Mouse (Mus musculus) liver, embryonic 11.5 days (tissue): ENCODE results near the gene Lpp. TPM values are rescaled to one million over a fixed set of nuclear protein-coding genes. Genes with fewer than 3 reads are reported as not detected.

Experiments used
- ATAC-seq: fragments of 200-750 bp; cut with Nextera tagmentation; replicated peaks from 2 replicates; pipeline ENCODE4 v1.8.0; 2017; ENCODE audit warnings: moderate number of reproducible peaks, mild to moderate bottlenecking, moderate TSS enrichment, moderate library complexity; ENCODE audit not compliant: low FRiP score
- DNase-seq: peaks from one replicate; pipeline ENCODE4 v3.0.0-alpha.2; 2017; ENCODE audit warnings: low spot score
- H3K27ac ChIP-seq: fragments of 300-500 bp; sonication (generic); 2 replicates; pipeline ENCODE4 v1.5.1; 2014; ENCODE audit warnings: mild to moderate bottlenecking, low read depth, low read length, control low read depth
- H3K27me3 ChIP-seq: fragments of 300-500 bp; sonication (generic); replicated peaks from 2 replicates; pipeline ENCODE4 v1.6.1; 2014; ENCODE audit warnings: low read length, mixed read lengths; ENCODE audit not compliant: control insufficient read depth, insufficient read depth
- H3K36me3 ChIP-seq: fragments of 300-500 bp; sonication (generic); 2 replicates; pipeline ENCODE4 v1.6.1; 2014; ENCODE audit warnings: mild to moderate bottlenecking, low read length, moderate library complexity, mixed read lengths; ENCODE audit not compliant: control insufficient read depth, insufficient read depth
- H3K4me1 ChIP-seq: fragments of 300-500 bp; sonication (generic); replicated peaks from 2 replicates; pipeline ENCODE4 v1.6.1; 2014; ENCODE audit warnings: low read length, mixed read lengths; ENCODE audit not compliant: control insufficient read depth, insufficient read depth
- H3K4me2 ChIP-seq: fragments of 300-500 bp; sonication (generic); 2 replicates; pipeline ENCODE4 v1.6.1; 2014; ENCODE audit warnings: mild to moderate bottlenecking, control low read depth, moderate library complexity
- H3K4me3 ChIP-seq: fragments of 300-500 bp; sonication (generic); 2 replicates; pipeline ENCODE4 v1.5.1; 2014; ENCODE audit warnings: low read depth, low read length, control low read depth
- H3K9ac ChIP-seq: fragments of 300-500 bp; sonication (generic); 2 replicates; pipeline ENCODE4 v1.6.1; 2014; ENCODE audit warnings: low read depth, low read length, control low read depth
- H3K9me3 ChIP-seq: fragments of 300-500 bp; sonication (generic); 2 replicates; pipeline ENCODE4 v1.6.1; 2016; ENCODE audit warnings: low read length, inconsistent platforms, mixed read lengths; ENCODE audit not compliant: control insufficient read depth
- WGBS: fragments of 180-500 bp; shearing (Covaris S2); extraction: QIAGEN DNeasy Blood & Tissue Kit; methylation state at CpG from one replicate; pipeline ENCODE4 v1.1.7; 2014; 5-methylcytosine and 5-hydroxymethylcytosine counted together
- polyA plus RNA-seq: library from polyadenylated mRNA; unstranded; fragments of >200 nt; fragmentation: Nextera tagmentation; extraction: Ambion mirVana; gene quantifications from 2 replicates; pipeline ENCODE4 v1.2.1, GENCODE M21; 2014

Gene Lpp
- polyA plus RNA-seq, 1 experiment from 2014 or later = 21.2 TPM

- Histone ChIP-seq H3K4me1 (no peaks in the 10 kb centered on the region), H3K27ac (no peak overlapping the region), H3K4me3 (no peak overlapping the region), H3K9ac (no peak overlapping the region), H3K9me3 (no peaks in the 10 kb centered on the region), H3K4me2 (no peak overlapping the region), H3K36me3 (no peaks in the 10 kb centered on the region), H3K27me3 (no peaks in the 10 kb centered on the region)
- ATAC-seq (no peak), DNase-seq (no peak)
- WGBS = 87% methylated on average over 5 of the region's 5 CpGs
These were observed 468.1 kb downstream of the Lpp start for GRCm38 (mm10) chr16:24861374-24861773.

GRCm38 (mm10) chr16:24874235-24874634, 480.9 kb downstream of the Lpp start:
- no peaks in the 10 kb centered on the region for H3K4me1 ChIP-seq
- H3K27ac ChIP-seq = no peak overlapping the region
- no peak overlapping the region for H3K4me2 ChIP-seq
- ATAC-seq (no peak), DNase-seq (no peak)
- H3K36me3 ChIP-seq = no peaks in the 10 kb centered on the region
- H3K9me3 ChIP-seq = no peaks in the 10 kb centered on the region
- no peak overlapping the region for H3K9ac ChIP-seq
- no peak overlapping the region for H3K4me3 ChIP-seq
- 68% methylated on average over 4 of the region's 4 CpGs for WGBS
- H3K27me3 ChIP-seq = no peaks in the 10 kb centered on the region

- no peak overlapping the region for H3K4me3 ChIP-seq
- H3K27ac ChIP-seq = no peak overlapping the region
- no peaks in the 10 kb centered on the region for H3K9me3 ChIP-seq
- no peaks in the 10 kb centered on the region for H3K27me3 ChIP-seq
- H3K36me3 ChIP-seq = no peaks in the 10 kb centered on the region
- H3K9ac ChIP-seq = no peak overlapping the region
- no peaks in the 10 kb centered on the region for H3K4me1 ChIP-seq
- H3K4me2 ChIP-seq = no peak overlapping the region
- ATAC-seq (no peak), DNase-seq (no peak)
- WGBS = 59% methylated on average over 1 of the region's 1 CpGs
These were observed 482.4 kb downstream of the Lpp start for GRCm38 (mm10) chr16:24875661-24876060.

- ATAC-seq (no peak), DNase-seq (no peak)
- Histone ChIP-seq H3K27ac (no peak overlapping the region), H3K4me1 (no peaks in the 10 kb centered on the region), H3K9me3 (no peaks in the 10 kb centered on the region), H3K4me3 (no peak overlapping the region), H3K4me2 (no peak overlapping the region), H3K36me3 (no peaks in the 10 kb centered on the region), H3K9ac (no peak overlapping the region), H3K27me3 (no peaks in the 10 kb centered on the region)
- 87% methylated on average over 4 of the region's 4 CpGs for WGBS
These were observed 485.7 kb downstream of the Lpp start for GRCm38 (mm10) chr16:24878977-24879376.

- no peak for ATAC-seq
- Histone ChIP-seq H3K27me3 (no peaks in the 10 kb centered on the region), H3K9me3 (no peaks in the 10 kb centered on the region), H3K36me3 (no peaks in the 10 kb centered on the region), H3K4me3 (no peak overlapping the region), H3K4me1 (no peaks in the 10 kb centered on the region), H3K27ac (no peak overlapping the region), H3K9ac (no peak overlapping the region), H3K4me2 (no peak overlapping the region)
- no peak for DNase-seq
- 72% methylated on average over 8 of the region's 8 CpGs for WGBS
These were observed 487.4 kb downstream of the Lpp start for GRCm38 (mm10) chr16:24880698-24881097.

- DNase-seq (no peak), ATAC-seq (no peak)
- H3K4me1 ChIP-seq = no peaks in the 10 kb centered on the region
- H3K27me3 ChIP-seq = no peaks in the 10 kb centered on the region
- H3K4me2 ChIP-seq = no peak overlapping the region
- H3K9me3 ChIP-seq = no peaks in the 10 kb centered on the region
- H3K36me3 ChIP-seq = no peaks in the 10 kb centered on the region
- H3K27ac ChIP-seq = no peak overlapping the region
- H3K9ac ChIP-seq = no peak overlapping the region
- no peak overlapping the region for H3K4me3 ChIP-seq
- 84% methylated on average over 3 of the region's 3 CpGs for WGBS
These were observed 488.9 kb downstream of the Lpp start for GRCm38 (mm10) chr16:24881981-24882775.

GRCm38 (mm10) chr16:24884017-24884416, 490.7 kb downstream of the Lpp start:
- H3K4me1 ChIP-seq = no peaks in the 10 kb centered on the region
- no peak overlapping the region for H3K27ac ChIP-seq
- H3K9me3 ChIP-seq = no peaks in the 10 kb centered on the region
- H3K27me3 ChIP-seq = no peaks in the 10 kb centered on the region
- no peak overlapping the region for H3K9ac ChIP-seq
- no peaks in the 10 kb centered on the region for H3K36me3 ChIP-seq
- H3K4me3 ChIP-seq = no peak overlapping the region
- DNase-seq = no peak
- ATAC-seq = no peak
- H3K4me2 ChIP-seq = no peak overlapping the region

- H3K4me1 ChIP-seq = no peaks in the 10 kb centered on the region
- no peak overlapping the region for H3K27ac ChIP-seq
- H3K9me3 ChIP-seq = no peaks in the 10 kb centered on the region
- 50% methylated on average over 3 of the region's 3 CpGs for WGBS
- no peak overlapping the region for H3K9ac ChIP-seq
- DNase-seq (no peak), ATAC-seq (no peak)
- no peak overlapping the region for H3K4me3 ChIP-seq
- H3K27me3 ChIP-seq = no peaks in the 10 kb centered on the region
- no peak overlapping the region for H3K4me2 ChIP-seq
- no peaks in the 10 kb centered on the region for H3K36me3 ChIP-seq
These were observed 493.0 kb downstream of the Lpp start for GRCm38 (mm10) chr16:24886346-24886745.

GRCm38 (mm10) chr16:24886943-24887342, 493.6 kb downstream of the Lpp start:
- H3K4me2 ChIP-seq = no peak overlapping the region
- H3K4me3 ChIP-seq = no peak overlapping the region
- no peak overlapping the region for H3K27ac ChIP-seq
- H3K36me3 ChIP-seq = no peaks in the 10 kb centered on the region
- H3K4me1 ChIP-seq = no peaks in the 10 kb centered on the region
- ATAC-seq (no peak), DNase-seq (no peak)
- H3K9ac ChIP-seq = no peak overlapping the region
- no peaks in the 10 kb centered on the region for H3K9me3 ChIP-seq
- 61% methylated on average over 7 of the region's 7 CpGs for WGBS
- H3K27me3 ChIP-seq = no peaks in the 10 kb centered on the region
